In genomic region chr17:32550377-32550776, GRCm38 (mm10) we compare ENCODE assay signal across 9 mouse cellular contexts. TPM values are rescaled to one million over a fixed set of nuclear protein-coding genes. Genes with fewer than 3 reads are reported as not detected.
DNase-seq lines count a peak whose midpoint lies in the region; ATAC-seq and TF ChIP-seq lines count a peak whose summit lies in the region.
"Not testable (repeated sequence)": the region's sequence is repeated elsewhere in the genome, so short reads cannot be mapped to it uniquely, and the experiment has no call there.
"Had no signal": no experiment of that assay in that cellular context is flagged by ENCODE, and none has a peak within 500 bp of the region (broad histone marks: within the 10 kb centered on the region; RNA-seq: fewer than 3 reads in every experiment).

No protein-coding gene starts in this region.

- not testable (repeated sequence) for H3K27me3 ChIP-seq in forebrain, embryonic 13.5 days; heart, embryonic 15.5 days; hindbrain, postnatal 0 days (ENCODE audit: insufficient read depth, low read length); limb, embryonic 13.5 days; lung, embryonic 16.5 days (ENCODE audit: control insufficient read depth, insufficient read depth, low read depth, low read length); neural tube, embryonic 12.5 days (replicated peaks); stomach, postnatal 0 days (ENCODE audit: control insufficient read depth, insufficient read depth, low read length)

- not testable (repeated sequence) for H3K27ac ChIP-seq in cortical plate, adult 2 months (ENCODE audit: insufficient read depth, low read length); forebrain, embryonic 13.5 days; heart, embryonic 15.5 days; hindbrain, postnatal 0 days; limb, embryonic 13.5 days; lung, embryonic 16.5 days (ENCODE audit: low read length); neural tube, embryonic 12.5 days; stomach, postnatal 0 days (replicated peaks)

- not testable (repeated sequence) for DNase-seq in hindbrain, postnatal 0 days (ENCODE audit: low spot score); stomach, postnatal 0 days (ENCODE audit: low spot score)

- H3K4me2 ChIP-seq in forebrain, embryonic 13.5 days: peak overlapping the region; percentile 56
- peak overlapping the region; percentile 67 for H3K4me2 ChIP-seq in heart, embryonic 15.5 days
- H3K4me2 ChIP-seq in hindbrain, postnatal 0 days (ENCODE audit: low read depth, low read length): peak overlapping the region; percentile 51
- H3K4me2 ChIP-seq in limb, embryonic 13.5 days (replicated peaks): peak overlapping the region; percentile 50
- peak overlapping the region; percentile 47 for H3K4me2 ChIP-seq in lung, embryonic 16.5 days (ENCODE audit: low read depth, low read length)
- H3K4me2 ChIP-seq in neural tube, embryonic 12.5 days (replicated peaks): peak overlapping the region; percentile 59
- H3K4me2 ChIP-seq in stomach, postnatal 0 days (replicated peaks; ENCODE audit: low read depth): peak overlapping the region; percentile 34

- H3K36me3 ChIP-seq in forebrain, embryonic 13.5 days (ENCODE audit: poor library complexity, severe bottlenecking); heart, embryonic 15.5 days; hindbrain, postnatal 0 days (ENCODE audit: insufficient read depth, low read length); limb, embryonic 13.5 days; lung, embryonic 16.5 days (ENCODE audit: control insufficient read depth, insufficient read depth, low read length); neural tube, embryonic 12.5 days; stomach, postnatal 0 days (ENCODE audit: control insufficient read depth, insufficient read depth, low read length): not testable (repeated sequence)

- 94% methylated on average over 3 of the region's 3 CpGs for WGBS in forebrain, embryonic 13.5 days
- WGBS in heart, embryonic 15.5 days: 87% methylated on average over 3 of the region's 3 CpGs
- 88% methylated on average over 3 of the region's 3 CpGs for WGBS in hindbrain, postnatal 0 days
- 74% methylated on average over 3 of the region's 3 CpGs for WGBS in limb, embryonic 13.5 days
- 80% methylated on average over 3 of the region's 3 CpGs for WGBS in lung, embryonic 16.5 days
- 87% methylated on average over 3 of the region's 3 CpGs for WGBS in neural tube, embryonic 12.5 days
- 97% methylated on average over 2 of the region's 3 CpGs for WGBS in stomach, postnatal 0 days

- 0 out of 2 replicates have a peak, but pooled peaks have one; percentile 8 for ATAC-seq in forebrain, embryonic 13.5 days
- ATAC-seq in heart, embryonic 15.5 days (replicated peaks; ENCODE audit: insufficient number of reproducible peaks, insufficient read depth, low FRiP score, low read depth); limb, embryonic 13.5 days (ENCODE audit: low FRiP score, low read depth); lung, embryonic 16.5 days (ENCODE audit: low read depth): not testable (repeated sequence)
- peak; percentile 31 for ATAC-seq in hindbrain, postnatal 0 days
- ATAC-seq in neural tube, embryonic 12.5 days (ENCODE audit: low FRiP score, low read depth): peak; percentile 42; the same call in 1 of the 2 replicates
- peak; percentile 41 for ATAC-seq in stomach, postnatal 0 days (ENCODE audit: low FRiP score, low TSS enrichment)

- not testable (repeated sequence) for H3K9me3 ChIP-seq in forebrain, embryonic 13.5 days (replicated peaks); heart, embryonic 15.5 days (replicated peaks); hindbrain, postnatal 0 days (ENCODE audit: low read length); limb, embryonic 13.5 days; lung, embryonic 16.5 days (ENCODE audit: control insufficient read depth, low read length); neural tube, embryonic 12.5 days; stomach, postnatal 0 days (ENCODE audit: control insufficient read depth, low read length)

- TF ChIP-seq CTCF in cortical plate, adult 2 months (IDR thresholded peaks at IDR 0.05; ENCODE audit: extremely low read depth, insufficient read depth, low read length); hindbrain, postnatal 0 days (IDR thresholded peaks at IDR 0.05; ENCODE audit: low read depth); stomach, postnatal 0 days (IDR thresholded peaks at IDR 0.05; ENCODE audit: low read depth): not testable (repeated sequence)

- not testable (repeated sequence) for TF ChIP-seq POLR2A in cortical plate, adult 2 months (IDR thresholded peaks at IDR 0.05; ENCODE audit: extremely low read depth, insufficient read depth, low read length)

- peak overlapping the region; percentile 31; the same call in 1 of the 2 replicates for H3K4me3 ChIP-seq in cortical plate, adult 2 months (ENCODE audit: insufficient read depth, low read length)
- H3K4me3 ChIP-seq in forebrain, embryonic 13.5 days: peak overlapping the region; percentile 31; the same call in 1 of the 2 replicates
- 0 out of 2 replicates have a peak overlapping the region, but pooled peaks have one; percentile 43 for H3K4me3 ChIP-seq in heart, embryonic 15.5 days
- peak overlapping the region; percentile 25; the same call in 1 of the 2 replicates for H3K4me3 ChIP-seq in hindbrain, postnatal 0 days (ENCODE audit: low read length)
- not testable (repeated sequence) for H3K4me3 ChIP-seq in limb, embryonic 13.5 days; lung, embryonic 16.5 days (ENCODE audit: low read length); neural tube, embryonic 12.5 days; stomach, postnatal 0 days (ENCODE audit: low read depth, low read length)

- not testable (repeated sequence) for H3K4me1 ChIP-seq in cortical plate, adult 2 months (ENCODE audit: control insufficient read depth, insufficient read depth, low read length); forebrain, embryonic 13.5 days; heart, embryonic 15.5 days (replicated peaks); hindbrain, postnatal 0 days (ENCODE audit: insufficient read depth, low read length); limb, embryonic 13.5 days; lung, embryonic 16.5 days (replicated peaks; ENCODE audit: control insufficient read depth, insufficient read depth, low read length); neural tube, embryonic 12.5 days; stomach, postnatal 0 days (replicated peaks; ENCODE audit: control insufficient read depth, insufficient read depth)

- peak overlapping the region; percentile 60 for H3K9ac ChIP-seq in forebrain, embryonic 13.5 days
- not testable (repeated sequence) for H3K9ac ChIP-seq in heart, embryonic 15.5 days; hindbrain, postnatal 0 days (replicated peaks; ENCODE audit: low read length); limb, embryonic 13.5 days; lung, embryonic 16.5 days (ENCODE audit: low read length); stomach, postnatal 0 days (ENCODE audit: low read length)
- H3K9ac ChIP-seq in neural tube, embryonic 12.5 days: peak overlapping the region; percentile 47; the same call in 1 of the 2 replicates

- not testable (repeated sequence) for TF ChIP-seq EP300 in stomach, postnatal 0 days (optimal IDR thresholded peaks at IDR 0.05)

RNA-seq across cellular contexts. Expression of gene Cyp4f16, which starts 14.0 kb away (rescaled TPM):
- polyA plus RNA-seq in cortical plate, adult 2 months (2012; rRNA removed): 8.1 and 9.0 TPM in 2 replicates
- polyA plus RNA-seq in forebrain, embryonic 13.5 days (2015; fragmentation: Nextera tagmentation; extraction: Ambion mirVana): 21.1 and 21.4 TPM in 2 replicates
- 15.2 and 18.9 TPM in 2 replicates for polyA plus RNA-seq in heart, embryonic 15.5 days (2015; fragmentation: Nextera tagmentation; extraction: Ambion mirVana)
- 10.5 and 20.3 TPM in 2 replicates for total RNA-seq in hindbrain, postnatal 0 days (2014; rRNA removed)
- polyA plus RNA-seq in hindbrain, postnatal 0 days (2015; fragmentation: Nextera tagmentation; extraction: Ambion mirVana): 14.3 and 16.0 TPM in 2 replicates
- 23.9 and 27.2 TPM in 2 replicates for polyA plus RNA-seq in limb, embryonic 13.5 days (2015; fragmentation: Nextera tagmentation; extraction: Ambion mirVana)
- polyA plus RNA-seq in lung, embryonic 16.5 days (2015; fragmentation: Nextera tagmentation; extraction: Ambion mirVana): 19.7 and 22.7 TPM in 2 replicates
- 19.8 and 25.3 TPM in 2 replicates for polyA plus RNA-seq in neural tube, embryonic 12.5 days (2016; fragmentation: Nextera tagmentation; extraction: Ambion mirVana)
- polyA plus RNA-seq in stomach, postnatal 0 days (2015; fragmentation: Nextera tagmentation; extraction: Ambion mirVana): 18.3 and 18.6 TPM in 2 replicates

RNA-seq across cellular contexts. Expression of gene Cyp4f17, which starts 44.5 kb away (rescaled TPM):
- 3.7 and 4.2 TPM in 2 replicates for polyA plus RNA-seq in cortical plate, adult 2 months (2012; rRNA removed)
- polyA plus RNA-seq in forebrain, embryonic 13.5 days (2015; fragmentation: Nextera tagmentation; extraction: Ambion mirVana): 7.0 and 7.8 TPM in 2 replicates
- polyA plus RNA-seq in heart, embryonic 15.5 days (2015; fragmentation: Nextera tagmentation; extraction: Ambion mirVana): 7.0 and 7.3 TPM in 2 replicates
- total RNA-seq in hindbrain, postnatal 0 days (2014; rRNA removed): 8.6 and 21.8 TPM in 2 replicates
- 10.5 and 11.5 TPM in 2 replicates for polyA plus RNA-seq in hindbrain, postnatal 0 days (2015; fragmentation: Nextera tagmentation; extraction: Ambion mirVana)
- polyA plus RNA-seq in limb, embryonic 13.5 days (2015; fragmentation: Nextera tagmentation; extraction: Ambion mirVana): 16.3 and 17.7 TPM in 2 replicates
- 7.9 and 8.7 TPM in 2 replicates for polyA plus RNA-seq in lung, embryonic 16.5 days (2015; fragmentation: Nextera tagmentation; extraction: Ambion mirVana)
- polyA plus RNA-seq in neural tube, embryonic 12.5 days (2016; fragmentation: Nextera tagmentation; extraction: Ambion mirVana): 9.5 and 10.8 TPM in 2 replicates
- polyA plus RNA-seq in stomach, postnatal 0 days (2015; fragmentation: Nextera tagmentation; extraction: Ambion mirVana): 3.5 and 3.8 TPM in 2 replicates
- polyA plus RNA-seq: erythroblast, embryonic 14.5 days had no signal
